Mouse (Mus musculus) kidney, postnatal 36 days (tissue): Measurements from ENCODE around the gene Ndufa5.

Source experiments
- DNase-seq, 2 experiments: peaks; one replicate each; pipeline ENCODE4 v3.0.0; 2021 to 2022; ENCODE audit warnings: mixed read lengths in 2 of 2

Ndufa5 gene

DNA sequence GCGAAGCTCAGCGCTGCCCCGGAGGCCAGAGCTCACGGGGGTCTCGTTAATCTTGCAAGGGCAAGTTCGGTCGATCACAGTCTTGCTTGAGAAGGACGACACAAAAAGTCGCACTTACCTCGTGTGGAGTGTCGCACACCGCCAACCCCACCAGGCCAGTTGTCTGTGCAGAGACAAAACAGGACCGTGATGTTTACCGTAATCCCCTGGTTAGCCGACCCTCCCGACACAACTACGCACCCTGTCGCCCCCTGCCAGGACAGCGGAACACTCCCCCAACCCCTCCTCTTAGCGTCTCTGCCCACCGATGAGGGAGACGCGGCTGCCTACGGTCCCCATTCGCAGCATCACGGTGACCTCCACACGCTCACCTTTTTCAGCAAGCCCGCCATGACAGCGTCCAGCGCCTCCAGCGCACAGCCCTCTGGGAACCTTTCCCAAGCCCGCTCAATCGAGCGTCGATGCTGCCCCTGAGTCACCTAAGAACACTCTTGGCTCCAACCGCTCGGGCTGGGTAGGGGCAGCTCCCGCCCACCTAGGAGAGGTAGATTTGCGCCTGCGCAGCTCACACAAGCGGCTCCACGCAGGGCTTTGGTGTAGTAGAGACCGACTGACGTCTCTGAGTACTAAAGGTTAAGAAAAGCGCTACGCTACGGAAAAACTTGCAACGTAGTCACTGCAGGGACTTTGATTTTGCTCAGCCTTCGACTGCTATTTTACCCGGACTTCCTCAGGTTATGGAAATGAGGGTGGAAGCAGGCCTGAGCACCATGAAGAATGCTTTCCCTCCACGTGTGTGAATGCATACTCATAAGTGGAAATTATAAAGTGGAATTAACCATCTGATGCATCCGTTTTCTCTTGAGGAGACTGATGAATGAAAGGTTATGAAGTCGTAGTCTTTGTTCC, at the start of gene Ndufa5:
Ndufa5 (minus strand) TSS at position 859 of the 909 bp plus-strand sequence.
- peak; percentile 97 for DNase-seq

DNA sequence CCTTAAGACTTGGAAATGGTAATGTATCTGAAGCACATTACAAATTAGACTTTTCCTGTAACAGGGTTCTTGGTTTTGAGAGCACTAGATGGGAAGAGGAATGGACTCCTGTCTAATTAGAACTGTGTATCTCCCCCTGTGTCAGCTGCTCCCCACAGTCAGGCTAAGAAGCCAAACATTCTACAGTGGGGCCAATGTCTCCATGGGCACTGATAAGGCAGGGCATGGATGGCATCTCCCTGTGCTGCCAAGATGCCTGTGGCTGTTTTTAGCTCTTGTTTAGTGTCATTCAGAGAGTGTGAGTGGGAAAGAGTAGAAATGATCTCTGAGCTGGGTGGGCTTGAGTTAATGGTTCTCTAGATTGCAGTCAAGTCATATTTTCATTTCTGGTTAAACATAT, 45.5 kb upstream of the Ndufa5 start:
- DNase-seq, result no peak

DNA sequence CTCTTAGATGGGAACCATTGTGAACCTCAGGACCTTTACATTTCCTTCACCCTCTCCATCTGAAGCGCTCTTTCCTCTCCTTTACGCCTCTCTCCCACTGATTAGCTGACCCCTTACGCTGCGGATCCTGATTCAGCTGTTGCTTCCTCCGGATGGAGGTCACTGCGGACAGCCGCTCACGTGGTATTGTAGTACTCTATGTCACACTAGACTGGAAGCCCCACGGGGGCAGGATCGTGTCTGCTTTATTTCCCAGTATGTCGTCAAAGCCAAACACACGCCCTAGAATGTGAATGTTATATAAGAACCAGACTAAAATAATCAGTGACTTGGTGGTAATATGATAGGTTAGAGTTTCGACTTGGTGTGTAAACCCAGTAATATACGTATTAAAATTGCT, 44.6 kb upstream of the Ndufa5 start:
- no peak for DNase-seq

DNA sequence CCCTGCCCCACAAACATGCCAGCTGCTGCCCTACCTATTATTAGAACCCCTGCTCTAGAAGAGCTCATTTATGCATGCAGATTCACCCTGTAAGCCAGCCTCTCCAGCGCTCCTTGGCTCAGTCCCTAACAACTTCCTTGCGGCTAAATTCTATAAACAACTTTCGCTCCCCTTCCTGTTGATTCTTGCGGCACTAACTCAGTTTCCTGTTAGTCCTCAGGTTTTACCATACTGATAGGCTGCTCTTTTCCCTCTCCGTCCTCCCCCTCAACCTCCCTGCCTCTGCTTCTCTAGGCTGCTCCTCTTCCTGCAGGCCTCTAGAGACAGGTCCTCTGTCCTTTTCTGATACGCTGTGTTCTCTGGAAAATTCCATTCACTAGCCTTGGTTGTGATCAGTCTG, 43.3 kb upstream of the Ndufa5 start:
- peak; percentile 44 to 66 for DNase-seq

DNA sequence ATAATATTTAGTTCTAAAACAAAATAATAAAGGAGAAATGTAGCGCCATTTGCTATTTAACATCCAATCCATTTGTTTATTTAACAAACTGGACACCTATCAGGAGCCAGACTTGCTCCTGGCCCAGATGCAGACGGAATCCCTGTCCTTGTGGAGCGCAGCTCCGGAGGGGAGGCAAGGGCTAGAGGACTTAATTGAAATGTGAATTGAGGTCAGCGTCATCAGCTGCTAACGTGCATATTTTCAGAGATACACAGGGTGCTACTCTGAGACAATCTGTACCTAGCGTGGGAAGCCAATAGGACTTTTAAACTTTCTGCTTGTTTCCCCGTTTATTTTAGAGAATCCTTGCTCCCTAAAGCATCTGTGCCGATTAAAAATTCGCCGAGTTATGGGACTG, 42.5 kb upstream of the Ndufa5 start:
- DNase-seq, result no peak

DNA sequence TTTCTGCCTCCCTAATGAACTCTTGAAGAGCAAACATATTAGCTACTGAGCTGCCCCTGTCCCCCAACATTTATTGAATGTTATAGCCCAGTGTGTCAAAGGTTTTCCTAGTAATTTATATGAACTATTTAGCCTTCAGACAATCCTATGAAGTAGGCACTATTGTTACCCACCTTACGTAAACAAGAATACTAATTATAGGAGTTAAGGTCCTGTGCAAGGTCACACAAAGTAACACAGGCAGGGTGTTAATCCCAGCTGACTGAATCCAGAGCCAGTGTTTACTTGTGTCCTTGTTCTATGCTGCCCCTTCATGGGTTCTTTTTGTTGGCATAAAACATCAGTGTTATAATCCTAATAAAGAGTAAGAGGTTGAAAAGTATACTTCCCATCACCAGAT, 41.9 kb upstream of the Ndufa5 start:
- no peak for DNase-seq

DNA sequence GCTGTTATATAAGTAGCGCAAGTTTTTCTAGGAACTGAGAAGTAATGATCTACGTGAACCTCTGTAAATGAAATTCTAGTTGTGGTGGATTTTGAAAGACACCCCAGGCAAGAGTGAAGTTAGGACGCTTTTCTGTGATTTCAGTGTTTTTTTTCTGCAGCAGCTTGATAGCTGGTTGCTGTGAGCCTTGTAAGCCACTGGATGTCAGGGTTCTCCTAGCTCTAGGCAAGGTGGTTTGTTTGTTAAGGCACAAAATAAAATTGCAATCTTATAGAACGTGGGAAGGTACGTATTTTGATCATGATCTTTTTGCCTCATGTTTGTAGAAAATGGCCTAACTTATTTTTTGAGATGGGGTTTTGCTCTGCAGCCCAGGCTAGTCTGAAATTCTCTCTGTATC, 41.1 kb upstream of the Ndufa5 start:
- no peak for DNase-seq

DNA sequence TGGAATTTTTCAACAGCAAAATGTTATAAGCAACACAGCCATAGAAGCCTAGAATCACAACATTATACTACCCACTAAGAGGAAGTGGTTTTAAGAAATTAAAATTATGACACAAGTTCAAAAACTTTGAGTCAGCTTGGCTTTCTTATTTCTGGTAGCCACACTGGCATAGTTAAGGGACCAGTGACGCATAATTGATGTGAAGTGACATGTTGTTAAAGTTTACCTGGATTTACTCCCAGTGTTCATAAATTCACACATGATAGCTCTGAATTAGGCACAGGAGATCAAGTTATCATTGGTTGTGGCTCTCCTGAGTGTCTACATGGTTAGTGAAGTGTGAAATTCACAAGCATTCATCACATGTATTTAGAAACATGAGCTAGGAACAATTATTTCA, 37.1 kb upstream of the Ndufa5 start:
- no peak for DNase-seq

DNA sequence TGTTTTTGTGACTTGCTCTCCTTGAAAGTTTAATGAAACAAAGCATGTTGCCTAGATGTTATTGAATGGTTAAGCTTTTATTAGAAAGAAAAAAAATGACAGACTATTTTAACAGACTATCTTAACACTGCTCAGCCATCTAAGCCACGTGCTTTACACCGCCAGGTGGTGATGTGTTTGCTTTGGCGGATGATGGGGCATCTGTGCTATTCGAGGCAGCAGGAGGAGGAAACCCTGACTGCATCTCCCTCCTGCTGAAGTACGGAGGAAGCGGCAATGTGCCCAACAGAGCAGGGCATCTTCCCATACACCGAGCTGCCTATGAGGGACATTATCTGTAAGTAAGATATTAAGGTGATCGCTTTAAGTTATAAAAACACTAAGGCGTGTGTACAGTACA, 36.3 kb upstream of the Ndufa5 start:
- no peak for DNase-seq

DNA sequence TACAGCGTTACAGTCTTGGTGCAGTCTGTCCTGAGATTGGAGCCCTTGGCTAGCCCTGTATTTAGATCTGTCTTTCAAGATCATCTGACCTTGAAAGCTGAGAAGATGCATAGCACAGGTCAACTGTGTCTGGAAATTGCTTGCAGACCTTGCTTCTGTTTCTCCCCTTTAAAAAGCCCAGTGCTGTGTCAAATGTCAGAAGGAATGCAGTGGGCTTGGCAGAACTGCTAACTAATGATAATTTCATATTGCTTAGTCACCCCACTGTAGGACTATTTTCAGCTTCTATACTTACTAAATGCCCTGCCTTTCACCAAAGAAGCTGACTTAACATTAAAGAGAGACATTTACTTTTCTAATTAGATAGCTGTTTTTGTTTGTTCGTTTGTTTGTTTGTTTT, 27.7 kb upstream of the Ndufa5 start:
- DNase-seq, result no peak

DNA sequence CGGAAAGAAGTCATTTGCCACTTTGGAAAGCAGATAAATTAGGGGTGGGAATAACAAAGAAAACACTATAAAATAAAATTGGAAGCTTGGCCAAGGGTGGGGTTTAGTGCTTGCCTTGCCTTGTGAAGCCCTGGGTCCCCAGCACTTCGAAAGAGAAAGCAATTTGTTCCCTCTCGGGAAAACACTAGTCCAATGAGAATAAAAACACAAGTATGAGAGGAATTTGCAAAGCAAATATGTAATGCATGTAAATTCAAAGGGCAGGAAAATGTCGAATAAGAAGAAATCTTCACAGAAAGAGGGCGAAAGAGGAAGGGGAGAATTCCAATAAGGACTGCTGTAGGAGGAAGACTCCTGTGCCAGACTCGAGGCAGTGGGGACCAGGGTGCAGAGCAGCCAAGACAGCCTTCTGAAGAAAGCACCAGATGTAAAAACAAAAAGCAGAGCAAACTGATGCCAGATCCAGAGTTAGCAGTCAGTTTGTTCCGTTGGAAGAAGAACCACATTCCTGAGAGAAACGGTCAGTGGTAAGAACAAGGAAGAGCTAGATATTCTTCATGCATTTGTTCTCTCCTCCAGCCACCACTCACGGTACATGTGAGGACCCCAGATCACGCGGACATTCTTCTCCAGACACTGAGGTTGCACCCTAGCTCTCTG, 26.7 kb upstream of the Ndufa5 start:
- DNase-seq, result no peak

DNA sequence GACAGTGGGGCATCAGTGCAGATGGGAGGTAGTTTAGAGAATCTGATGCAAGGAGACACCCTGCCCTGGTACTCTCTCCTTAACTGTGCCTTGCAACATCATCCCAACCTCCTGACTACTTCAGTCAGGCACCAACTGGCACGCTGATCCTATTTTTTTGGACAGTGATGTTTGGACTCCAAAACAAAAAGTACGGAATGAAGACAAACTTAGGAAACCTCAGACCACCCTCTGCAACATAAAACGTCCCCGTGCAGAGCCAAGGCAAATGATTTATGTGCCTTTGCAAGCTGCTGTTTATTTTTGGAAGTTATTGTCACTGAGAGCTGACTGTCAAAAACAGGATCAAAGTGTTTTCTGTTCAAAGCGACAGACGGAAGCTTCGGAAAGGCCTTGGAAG, 24.2 kb upstream of the Ndufa5 start:
- no peak for DNase-seq

DNA sequence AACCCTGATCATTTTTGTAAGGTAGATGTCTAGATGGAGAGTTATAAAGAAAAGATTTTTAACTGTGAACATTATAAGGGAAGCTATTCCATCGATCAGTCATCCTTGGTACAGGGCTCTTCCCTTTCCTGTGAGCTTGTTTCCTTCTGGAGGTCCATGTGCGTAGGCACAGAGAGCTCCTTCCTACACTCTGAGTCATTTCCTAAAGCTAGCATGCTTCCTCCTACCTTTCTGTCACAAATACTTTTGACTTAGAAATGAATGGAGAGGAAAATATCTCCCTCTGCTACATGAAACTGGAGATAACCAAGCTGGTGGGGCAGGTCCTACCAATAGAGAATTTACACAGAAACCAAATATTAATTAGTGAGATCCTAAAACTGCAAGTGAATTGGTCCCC, 22.0 kb upstream of the Ndufa5 start:
- DNase-seq, result no peak

DNA sequence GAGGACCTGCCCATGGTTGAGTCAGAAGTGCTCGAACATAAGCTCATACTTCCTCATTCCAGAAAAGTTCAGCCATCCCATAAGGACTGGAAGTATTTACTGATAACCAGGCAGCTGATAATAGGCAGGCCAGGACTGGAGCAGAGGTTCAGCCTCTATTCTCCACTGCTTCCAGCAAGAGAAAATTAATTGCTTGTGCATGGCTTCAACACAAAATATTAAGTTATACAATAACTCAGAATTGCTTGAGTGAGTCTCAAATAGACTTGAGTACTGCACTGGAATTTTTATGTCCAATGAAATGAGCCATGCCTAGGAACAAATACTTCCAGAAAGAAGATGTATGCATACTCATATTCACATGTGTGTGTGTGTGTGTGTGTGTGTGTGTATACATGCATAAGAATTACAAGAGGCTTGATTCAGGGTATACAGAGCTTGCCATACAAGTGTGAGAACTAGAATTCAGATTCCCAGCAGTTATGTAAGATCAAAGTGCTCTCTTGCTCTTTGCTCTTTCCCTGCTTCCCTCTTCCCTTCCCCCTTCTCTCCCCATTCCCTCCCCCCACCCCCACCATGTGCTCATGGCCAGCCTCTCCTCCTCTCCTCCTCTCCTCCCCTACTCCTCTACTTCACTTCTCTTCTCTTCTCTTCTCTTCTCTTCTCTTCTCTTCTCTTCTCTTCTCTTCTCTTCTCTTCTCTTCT, 19.1 kb upstream of the Ndufa5 start:
- DNase-seq, result peak; percentile 31 to 63

DNA sequence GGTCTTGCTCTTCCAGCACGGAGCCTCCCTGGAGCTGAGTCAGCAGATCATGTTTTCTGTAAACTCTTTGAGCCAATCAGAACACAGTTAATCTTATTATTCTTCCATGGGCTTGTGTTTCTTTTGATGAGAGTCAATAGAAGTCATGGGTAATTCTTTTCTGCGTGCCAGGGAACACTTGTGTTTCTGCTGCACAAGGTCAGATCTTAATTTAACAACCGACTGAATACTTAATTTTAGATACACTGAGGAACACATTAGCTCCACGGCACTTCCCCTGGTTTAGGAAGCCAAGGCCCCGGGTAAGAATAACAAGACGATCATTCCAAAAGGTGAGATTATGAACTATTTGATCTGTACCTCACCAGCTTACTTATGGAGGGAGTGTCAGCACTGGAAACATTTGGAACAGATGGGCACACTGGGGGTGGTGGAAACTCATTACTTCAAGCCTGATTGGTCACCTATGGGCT, 15.3 kb upstream of the Ndufa5 start:
- DNase-seq, result no peak

DNA sequence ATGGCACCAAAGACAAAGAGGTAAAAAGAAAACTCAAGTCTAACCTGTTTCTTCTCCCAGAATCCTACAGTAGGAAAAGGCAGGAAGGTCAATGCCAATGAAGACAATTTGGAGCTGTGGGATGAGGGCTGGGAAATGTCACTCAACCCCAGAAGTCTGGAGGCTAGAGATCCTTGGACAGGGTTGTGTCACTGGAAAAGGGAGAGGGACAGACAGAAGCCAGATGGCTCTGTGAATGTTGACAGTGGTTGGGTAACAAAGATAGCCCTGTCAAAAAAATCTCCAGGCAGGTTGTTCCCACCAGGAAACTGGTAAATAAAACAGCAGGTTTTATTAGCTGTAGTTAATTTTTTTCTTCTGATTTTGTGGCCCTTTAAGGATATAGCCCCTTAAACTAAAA, 14.6 kb upstream of the Ndufa5 start:
- no peak for DNase-seq

DNA sequence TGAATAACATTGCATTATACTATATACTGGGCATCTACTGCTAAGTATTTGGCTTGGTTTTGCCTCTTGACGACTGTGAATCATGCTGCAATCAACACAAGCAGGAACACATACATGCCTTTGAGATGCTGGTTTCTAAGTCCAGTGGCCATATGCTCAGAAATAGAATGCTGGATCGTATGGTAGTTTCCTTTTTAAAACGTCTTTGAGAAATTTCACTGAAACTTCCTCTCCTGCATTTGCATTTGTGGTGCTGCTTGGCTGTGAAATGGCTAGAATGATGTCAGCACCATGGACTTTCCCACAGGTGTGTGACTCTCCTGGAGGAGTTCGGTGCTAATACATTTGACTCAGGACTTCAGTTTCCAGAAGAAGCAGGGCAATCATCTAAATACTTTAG, 12.3 kb upstream of the Ndufa5 start:
- no peak for DNase-seq

DNA sequence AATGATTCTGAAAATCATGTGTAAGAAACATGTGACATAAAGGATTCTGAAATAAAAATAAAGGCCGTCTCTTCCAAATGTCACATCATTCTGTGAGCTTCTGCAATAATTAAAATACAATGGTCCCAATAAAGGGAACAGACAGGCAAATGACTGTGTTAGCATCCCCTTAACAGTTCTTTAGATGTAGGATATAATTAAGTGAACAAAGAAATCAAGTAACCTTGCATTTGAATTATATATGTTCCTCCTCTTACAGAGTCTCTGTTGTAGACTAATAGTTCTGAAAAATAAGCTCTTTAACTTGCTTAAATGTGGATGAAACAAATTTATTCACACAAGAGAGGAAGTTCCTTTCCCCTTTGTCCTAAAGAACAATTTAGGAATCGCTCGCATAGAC, 10.6 kb upstream of the Ndufa5 start:
- no peak for DNase-seq

DNA sequence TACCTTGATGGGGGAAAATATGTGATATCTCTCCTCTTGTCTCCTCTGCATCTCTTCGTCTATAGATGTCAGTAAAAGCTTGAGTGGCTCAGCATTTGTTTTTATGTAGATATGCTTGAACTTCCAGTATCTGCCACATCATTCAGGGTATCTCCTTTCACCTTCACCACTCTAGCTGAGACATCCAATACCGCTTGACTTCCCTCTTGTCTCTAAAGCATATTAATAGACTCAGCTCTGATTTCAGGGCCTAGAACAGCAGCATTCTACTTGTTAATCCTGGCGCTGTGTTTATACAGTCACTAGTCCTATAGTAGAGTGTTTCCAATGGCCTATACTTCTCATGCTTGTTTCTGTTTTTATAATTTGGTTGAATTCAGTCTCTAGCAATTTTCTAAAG, 5.0 kb upstream of the Ndufa5 start:
- DNase-seq, result no peak

DNA sequence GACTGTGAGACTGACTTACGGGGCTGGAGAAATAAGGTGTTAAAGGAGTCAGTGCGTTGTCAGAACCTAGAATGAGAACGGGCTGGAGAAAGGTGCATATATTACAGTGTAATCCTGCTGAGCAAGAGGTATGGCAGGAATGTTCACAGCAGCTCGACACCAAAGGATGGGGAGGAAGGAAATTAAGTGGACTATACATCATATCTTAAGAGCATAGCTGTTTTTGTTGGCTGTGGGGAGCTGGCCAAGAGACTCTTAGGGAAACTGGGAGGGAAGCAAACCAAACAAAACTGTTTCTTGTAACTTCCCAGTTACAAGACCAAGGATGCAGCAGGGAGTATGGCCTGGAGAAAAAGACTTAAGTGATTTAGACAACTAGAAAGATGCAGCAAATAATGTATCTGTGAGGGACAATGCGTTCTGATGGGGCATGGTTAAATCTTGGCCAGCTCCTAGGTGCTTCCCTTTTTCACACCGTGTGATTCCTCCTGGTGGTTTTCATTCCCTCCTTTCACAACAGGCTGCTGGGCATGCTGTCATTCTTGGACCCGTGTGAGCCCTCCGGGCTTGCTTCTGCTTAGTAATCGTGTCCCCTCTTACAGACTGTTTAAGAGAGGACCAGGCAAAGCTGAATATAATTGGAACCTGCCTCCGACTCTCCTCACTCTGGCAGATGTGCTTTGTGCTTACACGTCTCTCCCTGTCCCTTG, 3.1 kb upstream of the Ndufa5 start:
- DNase-seq, result no peak

DNA sequence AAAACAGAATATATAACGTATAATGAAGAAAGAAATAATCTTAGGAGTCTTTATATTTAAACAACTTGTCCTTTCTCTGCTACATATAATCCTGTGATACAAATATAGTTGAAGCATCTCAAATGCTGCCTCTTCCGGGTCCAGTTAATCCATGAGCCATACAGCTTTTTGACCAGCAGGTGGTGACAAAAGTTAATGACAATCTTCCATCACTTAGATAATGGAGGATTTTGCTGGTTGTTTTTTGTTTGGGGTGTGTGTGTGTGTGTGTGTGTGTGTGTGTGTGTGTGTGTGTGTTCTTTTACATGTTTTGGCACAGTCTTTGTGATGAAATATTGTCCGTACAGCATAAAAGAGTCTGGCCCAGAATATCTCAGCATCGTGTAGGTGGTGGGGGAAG, 2.4 kb upstream of the Ndufa5 start:
- peak; percentile 69 to 73 for DNase-seq

DNA sequence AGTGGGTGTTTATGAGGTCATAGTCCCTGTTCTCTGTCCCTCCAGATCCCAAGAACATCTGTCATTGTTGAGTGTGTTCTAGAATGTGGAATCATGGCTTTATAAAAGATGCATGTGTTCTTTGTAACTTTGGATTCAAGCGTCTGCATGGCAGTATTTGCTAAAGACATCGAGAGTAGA, 141 bp upstream of the Ndufa5 start, which contains the start of gene Asb15:
Asb15 (plus strand) TSS at position 81 of the 180 bp plus-strand sequence.
- DNase-seq, result no peak

DNA sequence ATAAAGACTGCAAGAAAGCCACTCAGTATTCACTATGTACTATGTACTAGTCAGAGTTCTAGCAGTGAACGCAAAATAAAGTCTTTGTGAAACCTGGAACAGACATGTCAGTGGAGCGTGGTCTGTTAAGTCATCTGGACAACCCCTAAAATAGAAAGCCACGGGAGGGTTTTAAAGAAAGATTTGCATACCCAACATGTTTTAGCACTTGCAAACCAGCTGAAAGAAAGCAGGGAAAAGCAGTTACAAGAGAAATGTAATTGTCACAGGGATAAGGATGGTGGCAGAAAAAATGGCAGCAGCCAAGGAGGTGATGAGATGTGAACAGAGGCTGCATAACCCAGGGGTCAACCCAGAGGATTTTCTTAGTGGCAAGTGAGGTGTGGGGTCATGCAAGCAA, 2.1 kb downstream of the Ndufa5 start:
- no peak for DNase-seq
